Mouse (Mus musculus) liver, embryonic 14 days (tissue): Measurements from ENCODE around the gene Ube2d3. TPM values are rescaled to one million over a fixed set of nuclear protein-coding genes. Genes with fewer than 3 reads are reported as not detected.

Source experiments
- polyA plus RNA-seq: library from polyadenylated mRNA; depleted of rRNA; stranded (reverse); fragments of >200 nt; gene quantifications from 2 replicates; pipeline ENCODE4 v1.2.3, GENCODE M21; 2012; rRNA removed

Ube2d3 gene
- polyA plus RNA-seq: 109 and 139 TPM in 2 replicates

GRCm38 (mm10) chr3:135437758-135438495 is at the start of gene Ube2d3:
Gene Ube2d3, plus strand, starts transcription at chr3:135438149.

GRCm38 (mm10) chr3:135423608-135424212 is 14.2 kb upstream of the Ube2d3 start, which contains the start of gene Cisd2:
Gene Cisd2, minus strand, starts transcription at chr3:135423925.

GRCm38 (mm10) chr3:135485128-135485899 is 47.4 kb downstream of the Ube2d3 start, which contains the start of gene Manba:
Gene Manba, plus strand, starts transcription at chr3:135485611.

Other genes with a start within 250 kb of the Ube2d3 start
- gene Cenpe, start 225.6 kb upstream of the Ube2d3 start, polyA plus RNA-seq: 27.1 and 28.5 TPM in 2 replicates
- gene Bdh2, start 156.9 kb upstream of the Ube2d3 start, polyA plus RNA-seq: 0.23 and 0.30 TPM in 2 replicates
- 0.14 and 0.15 TPM in 2 replicates for gene Slc9b2, start 130.4 kb upstream of the Ube2d3 start, polyA plus RNA-seq
- gene Slc9b1, start 90.1 kb upstream of the Ube2d3 start, polyA plus RNA-seq: 0.03 TPM in 1 of 2 replicates, not detected in the other
- gene Cisd2, start 14.2 kb upstream of the Ube2d3 start, polyA plus RNA-seq: 16.7 and 18.8 TPM in 2 replicates
- 2.2 and 2.5 TPM in 2 replicates for gene Manba, start 47.5 kb downstream of the Ube2d3 start, polyA plus RNA-seq